Mouse (Mus musculus): ENCODE results near the gene Ciao1. TPM values are rescaled to one million over a fixed set of nuclear protein-coding genes. Genes with fewer than 3 reads are reported as not detected.

The Ciao1 gene
- polyA plus RNA-seq, 1 experiment from 2014 or later, result 48.4 TPM

GRCm38 (mm10) chr2:127269491-127270299, 22.1 kb upstream of the Ciao1 start, which contains the start of gene Stard7:
TSS of gene Stard7 (plus strand) at chr2:127270218.
- H3K4me2 ChIP-seq, result peak within 1 kb of the TSS; percentile 86
- peaks cover 32% of the 10 kb centered on the region for H3K4me1 ChIP-seq
- under 1% methylated on average over 49 of the region's 49 CpGs for WGBS
- peaks cover 10% of the 10 kb centered on the region for H3K36me3 ChIP-seq
- peak within 1 kb of the TSS; percentile 100 for H3K27ac ChIP-seq (replicated peaks)
- H3K4me3 ChIP-seq, result peak within 1 kb of the TSS; percentile 100
- H3K9me3 ChIP-seq, result no peaks in the 10 kb centered on the region
- peak within 1 kb of the TSS; percentile 98 for H3K9ac ChIP-seq
- ATAC-seq (ENCODE audit: extremely low read depth, insufficient number of reproducible peaks, low FRiP score, low TSS enrichment), result peak; percentile 98
- H3K27me3 ChIP-seq (replicated peaks), result no peaks in the 10 kb centered on the region

DNA sequence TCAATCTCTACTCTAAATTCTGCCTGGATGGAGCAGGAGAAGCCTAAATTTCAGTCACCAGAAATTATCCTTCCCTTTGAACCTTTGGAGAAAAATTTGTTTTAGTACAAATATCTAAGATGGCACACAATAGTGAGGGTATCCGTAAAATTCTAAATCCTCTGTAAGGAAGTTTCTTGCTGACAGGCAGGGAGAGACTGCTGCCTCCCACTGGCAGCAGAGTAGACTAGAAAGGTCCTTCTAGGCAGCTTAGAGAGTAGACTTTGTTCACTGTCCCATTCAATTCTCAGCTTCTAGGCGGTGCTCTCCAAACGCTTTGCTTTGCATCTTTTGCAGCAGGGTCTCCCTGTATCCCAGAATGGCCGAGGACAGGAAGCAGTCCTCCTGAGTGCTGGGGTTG, 20.2 kb upstream of the Ciao1 start:
- H3K9ac ChIP-seq, result no peak overlapping the region
- 45% methylated on average over 4 of the region's 4 CpGs for WGBS
- peaks cover 4% of the 10 kb centered on the region for H3K36me3 ChIP-seq
- no peaks in the 10 kb centered on the region for H3K9me3 ChIP-seq
- peaks cover 20% of the 10 kb centered on the region for H3K4me1 ChIP-seq
- no peak for ATAC-seq (ENCODE audit: extremely low read depth, insufficient number of reproducible peaks, low FRiP score, low TSS enrichment)
- no peak overlapping the region for H3K4me3 ChIP-seq
- no peak overlapping the region for H3K27ac ChIP-seq (replicated peaks)
- H3K4me2 ChIP-seq, result no peak overlapping the region
- H3K27me3 ChIP-seq (replicated peaks), result no peaks in the 10 kb centered on the region

DNA sequence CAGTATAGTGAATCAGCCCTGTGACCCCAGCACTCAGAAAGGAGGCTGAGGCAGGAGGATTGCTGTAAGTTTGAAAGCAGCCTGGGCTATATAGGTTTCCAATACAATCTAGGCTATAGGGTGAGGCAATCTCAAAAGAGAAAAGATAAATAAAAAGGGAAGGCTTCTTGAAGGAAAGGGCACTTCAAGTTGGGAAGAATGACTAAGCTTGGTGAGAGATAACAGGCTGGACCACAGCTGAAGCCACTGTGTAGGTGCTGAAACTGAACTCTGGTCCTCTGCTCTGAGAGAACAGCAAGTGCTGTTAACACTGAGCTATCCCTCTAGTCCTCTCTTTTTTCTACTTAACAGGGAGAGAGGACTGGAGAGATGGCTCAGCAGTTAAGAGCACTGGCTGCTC, 14.9 kb upstream of the Ciao1 start:
- Histone ChIP-seq H3K9ac (no peak overlapping the region), H3K4me3 (no peak overlapping the region), H3K4me2 (no peak overlapping the region), H3K4me1 (no peaks in the 10 kb centered on the region), H3K36me3 (peaks cover 30% of the 10 kb centered on the region), H3K27me3 (replicated peaks) (no peaks in the 10 kb centered on the region), H3K27ac (replicated peaks) (no peak overlapping the region), H3K9me3 (no peaks in the 10 kb centered on the region)
- no peak for ATAC-seq (ENCODE audit: extremely low read depth, insufficient number of reproducible peaks, low FRiP score, low TSS enrichment)

DNA sequence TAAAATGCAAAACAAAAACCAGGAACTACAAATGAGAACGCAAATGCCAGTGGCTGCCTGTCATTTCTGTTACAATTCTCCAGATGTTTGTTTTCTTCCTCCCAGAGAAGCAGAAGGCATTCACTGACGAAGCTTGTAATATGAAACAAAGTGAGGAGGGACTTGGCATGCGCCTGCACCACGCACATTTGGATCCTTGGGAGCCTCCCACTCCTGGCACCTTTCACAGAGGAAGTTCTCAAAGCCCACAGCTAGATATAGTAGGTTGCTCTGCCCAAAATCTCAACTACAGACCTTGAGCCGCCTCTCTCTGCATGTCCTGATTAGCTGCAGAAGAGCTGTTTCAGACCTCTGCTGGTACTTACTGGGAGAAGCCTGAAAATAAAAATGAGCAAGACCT, 11.7 kb upstream of the Ciao1 start:
- WGBS, result 78% methylated on average over 5 of the region's 5 CpGs
- Histone ChIP-seq H3K9me3 (no peaks in the 10 kb centered on the region), H3K27me3 (replicated peaks) (no peaks in the 10 kb centered on the region), H3K4me1 (peaks cover 6% of the 10 kb centered on the region; the same call in 1 of the 2 replicates), H3K4me3 (no peak overlapping the region), H3K27ac (replicated peaks) (no peak overlapping the region), H3K9ac (no peak overlapping the region), H3K36me3 (peaks cover 53% of the 10 kb centered on the region), H3K4me2 (no peak overlapping the region)
- ATAC-seq (ENCODE audit: extremely low read depth, insufficient number of reproducible peaks, low FRiP score, low TSS enrichment), result no peak

- Histone ChIP-seq H3K9ac (0 out of 2 replicates have a peak overlapping the region, but pooled peaks have one; percentile 44), H3K4me1 (peaks cover 32% of the 10 kb centered on the region), H3K4me2 (no peak overlapping the region), H3K9me3 (no peaks in the 10 kb centered on the region), H3K27me3 (replicated peaks) (no peaks in the 10 kb centered on the region), H3K4me3 (no peak overlapping the region), H3K27ac (replicated peaks) (no peak overlapping the region), H3K36me3 (peaks cover 55% of the 10 kb centered on the region)
- no peak for ATAC-seq (ENCODE audit: extremely low read depth, insufficient number of reproducible peaks, low FRiP score, low TSS enrichment)
- WGBS, result 79% methylated on average over 6 of the region's 6 CpGs
Measured at GRCm38 (mm10) chr2:127255294-127255693, 7.7 kb upstream of the Ciao1 start.

GRCm38 (mm10) chr2:127254604-127255134, 7.1 kb upstream of the Ciao1 start:
- whole genome bisulfite sequencing, result 78% methylated on average over 3 of the region's 3 CpGs
- H3K27me3 ChIP-seq (replicated peaks), result no peaks in the 10 kb centered on the region
- no peak for ATAC-seq (ENCODE audit: extremely low read depth, insufficient number of reproducible peaks, low FRiP score, low TSS enrichment)
- H3K9ac ChIP-seq, result 0 out of 2 replicates have a peak overlapping the region, but pooled peaks have one; percentile 44
- H3K27ac ChIP-seq (replicated peaks), result no peak overlapping the region
- H3K4me2 ChIP-seq, result no peak overlapping the region
- no peaks in the 10 kb centered on the region for H3K9me3 ChIP-seq
- H3K36me3 ChIP-seq, result peaks cover 52% of the 10 kb centered on the region
- H3K4me3 ChIP-seq, result no peak overlapping the region
- H3K4me1 ChIP-seq, result peaks cover 38% of the 10 kb centered on the region

- Histone ChIP-seq H3K4me3 (no peak overlapping the region), H3K4me2 (no peak overlapping the region), H3K4me1 (peaks cover 49% of the 10 kb centered on the region), H3K27me3 (replicated peaks) (no peaks in the 10 kb centered on the region), H3K9me3 (no peaks in the 10 kb centered on the region), H3K36me3 (peaks cover 33% of the 10 kb centered on the region), H3K9ac (peak overlapping the region; percentile 42; the same call in 1 of the 2 replicates), H3K27ac (replicated peaks) (peak overlapping the region; percentile 77)
- WGBS, result 78% methylated on average over 5 of the region's 5 CpGs
- no peak for ATAC-seq (ENCODE audit: extremely low read depth, insufficient number of reproducible peaks, low FRiP score, low TSS enrichment)
Measured at GRCm38 (mm10) chr2:127252787-127253186, 5.2 kb upstream of the Ciao1 start.

DNA sequence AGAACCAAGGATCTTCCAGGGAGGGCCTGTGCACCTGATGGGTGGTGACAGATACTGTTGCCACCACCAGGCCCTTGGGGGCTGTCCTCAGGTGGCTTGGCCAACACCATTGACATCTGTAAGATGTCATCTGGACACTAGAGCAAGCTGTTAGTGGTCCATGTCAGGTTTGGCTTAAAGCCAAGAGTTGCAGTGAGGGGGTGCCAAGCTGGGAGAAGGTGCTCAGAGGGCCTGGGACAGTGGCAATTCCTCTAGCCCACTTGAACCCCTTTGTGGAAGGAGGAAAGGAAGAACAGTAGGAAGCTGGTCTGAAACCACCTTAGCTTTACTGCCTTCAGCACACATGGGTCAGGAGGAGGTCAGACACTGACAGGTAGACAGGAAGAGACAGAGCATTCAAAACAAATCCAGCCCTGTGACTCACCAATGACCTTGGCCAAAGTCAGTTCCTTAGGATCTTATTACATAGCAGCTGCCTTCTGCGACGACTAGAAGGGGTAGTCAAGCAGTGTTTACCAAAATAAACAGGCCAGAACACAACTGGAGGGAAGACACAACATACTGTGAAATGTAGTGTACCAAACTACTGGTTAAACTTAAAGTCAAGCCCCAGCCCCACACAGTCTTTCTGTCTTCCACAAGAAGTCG, 4.4 kb upstream of the Ciao1 start:
- H3K9ac ChIP-seq, result peak overlapping the region; percentile 42
- H3K4me2 ChIP-seq, result no peak overlapping the region
- 44% methylated on average over 3 of the region's 3 CpGs for WGBS
- no peaks in the 10 kb centered on the region for H3K27me3 ChIP-seq (replicated peaks)
- H3K4me3 ChIP-seq, result no peak overlapping the region
- peaks cover 49% of the 10 kb centered on the region for H3K4me1 ChIP-seq
- peaks cover 25% of the 10 kb centered on the region for H3K36me3 ChIP-seq
- peak overlapping the region; percentile 77 for H3K27ac ChIP-seq (replicated peaks)
- ATAC-seq (ENCODE audit: extremely low read depth, insufficient number of reproducible peaks, low FRiP score, low TSS enrichment), result no peak
- no peaks in the 10 kb centered on the region for H3K9me3 ChIP-seq

- H3K4me1 ChIP-seq, result peaks cover 55% of the 10 kb centered on the region
- no peak overlapping the region for H3K4me3 ChIP-seq
- H3K27ac ChIP-seq (replicated peaks), result peak overlapping the region; percentile 77
- H3K9ac ChIP-seq, result 0 out of 2 replicates have a peak overlapping the region, but pooled peaks have one; percentile 42
- no peaks in the 10 kb centered on the region for H3K27me3 ChIP-seq (replicated peaks)
- no peak for ATAC-seq (ENCODE audit: extremely low read depth, insufficient number of reproducible peaks, low FRiP score, low TSS enrichment)
- no peaks in the 10 kb centered on the region for H3K9me3 ChIP-seq
- no peak overlapping the region for H3K4me2 ChIP-seq
- peaks cover 20% of the 10 kb centered on the region for H3K36me3 ChIP-seq
- 47% methylated on average over 3 of the region's 3 CpGs for WGBS
Measured at GRCm38 (mm10) chr2:127251457-127251856, 3.8 kb upstream of the Ciao1 start.

GRCm38 (mm10) chr2:127250291-127251008, 2.8 kb upstream of the Ciao1 start:
- Histone ChIP-seq H3K36me3 (peaks cover 21% of the 10 kb centered on the region), H3K4me2 (peak overlapping the region; percentile 6; the same call in 1 of the 2 replicates), H3K9me3 (no peaks in the 10 kb centered on the region), H3K27ac (replicated peaks) (0 out of 2 replicates have a peak overlapping the region, but pooled peaks have one; percentile 7), H3K27me3 (replicated peaks) (no peaks in the 10 kb centered on the region), H3K4me1 (peaks cover 57% of the 10 kb centered on the region), H3K9ac (no peak overlapping the region), H3K4me3 (no peak overlapping the region)
- 77% methylated on average over 9 of the region's 9 CpGs for WGBS
- ATAC-seq (ENCODE audit: extremely low read depth, insufficient number of reproducible peaks, low FRiP score, low TSS enrichment), result no peak

All from heart, embryonic 13.5 days (tissue).